Mouse (Mus musculus) CH12.LX (cell line): ENCODE measurements around the gene Agap1.

ENCODE experiments used
- BHLHE40 ChIP-seq: IDR thresholded peaks from 2 replicates; pipeline ENCODE4 v1.6.1; 2011; ENCODE audit warnings: mild to moderate bottlenecking, low read depth, low read length, improper control_type of control experiment
- CTCF ChIP-seq, 2 experiments: IDR thresholded peaks in 1 of 2; conservative IDR thresholded peaks in 1 of 2; 2 replicates each; pipeline ENCODE4 v1.5.1; 2011 to 2012; ENCODE audit warnings: low read depth in 2 of 2, low read length in 2 of 2, improper control_type of control experiment in 1 of 2, inconsistent platforms in 1 of 2, mild to moderate bottlenecking in 1 of 2, moderate library complexity in 1 of 2
- E2F4 ChIP-seq: IDR thresholded peaks from 2 replicates; pipeline ENCODE4 v1.6.1; 2011; ENCODE audit warnings: low read depth, low read length, improper control_type of control experiment; ENCODE audit not compliant: insufficient replicate concordance
- EP300 ChIP-seq: IDR thresholded peaks from 2 replicates; pipeline ENCODE4 v1.6.1; 2011; ENCODE audit warnings: low read length, improper control_type of control experiment
- ETS1 ChIP-seq: conservative IDR thresholded peaks from 2 replicates; pipeline ENCODE4 v1.6.1; 2012; ENCODE audit warnings: low read depth, mild to moderate bottlenecking, inconsistent platforms, low read length, improper control_type of control experiment, moderate library complexity
- GABPA ChIP-seq: IDR thresholded peaks from 2 replicates; pipeline ENCODE4 v1.6.1; 2012; ENCODE audit warnings: low read depth, low read length, improper control_type of control experiment, inconsistent platforms; ENCODE audit not compliant: insufficient replicate concordance
- HCFC1 ChIP-seq: IDR thresholded peaks from 2 replicates; pipeline ENCODE4 v1.6.1; 2012; ENCODE audit warnings: low read depth, mild to moderate bottlenecking, inconsistent platforms, low read length, improper control_type of control experiment
- KAT2A ChIP-seq: IDR thresholded peaks from 2 replicates; pipeline ENCODE4 v1.6.1; 2012; ENCODE audit warnings: low read length, improper control_type of control experiment, inconsistent platforms; ENCODE audit not compliant: insufficient replicate concordance
- MAX ChIP-seq: IDR thresholded peaks from 2 replicates; pipeline ENCODE4 v1.6.1; 2011; ENCODE audit warnings: low read length, improper control_type of control experiment
- MAZ ChIP-seq: IDR thresholded peaks from 2 replicates; pipeline ENCODE4 v1.6.1; 2012; ENCODE audit warnings: low read depth, mild to moderate bottlenecking, inconsistent platforms, low read length, improper control_type of control experiment, moderate library complexity
- POLR2A ChIP-seq: IDR thresholded peaks from 2 replicates; pipeline ENCODE4 v1.6.1; 2011; ENCODE audit warnings: low read depth, mild to moderate bottlenecking, improper control_type of control experiment, low read length
- TBP ChIP-seq: conservative IDR thresholded peaks from 2 replicates; pipeline ENCODE4 v1.6.1; 2011; ENCODE audit warnings: low read depth, low read length, improper control_type of control experiment

- TF ChIP-seq POLR2A (no peak), MAX (no peak), MAZ (no peak), CTCF (conservative IDR thresholded peaks at IDR 0.05 in 1 of 2, IDR thresholded peaks at IDR 0.05 in 1 of 2; ENCODE audit: low read depth in 2 of 2, low read length in 2 of 2) (no peak), TBP (no peak), E2F4 (no peak), HCFC1 (no peak), EP300 (no peak), ETS1 (no peak), KAT2A (no peak), GABPA (no peak), BHLHE40 (no peak)
Observed at GRCm38 (mm10) chr1:89860017-89860730, 405.6 kb downstream of the Agap1 start.
